8 mouse cellular contexts compared by ENCODE assay signal in genomic region chr10:78575105-78575632, GRCm38 (mm10). TPM values are rescaled to one million over a fixed set of nuclear protein-coding genes. Genes with fewer than 3 reads are reported as not detected.
DNase-seq lines count a peak whose midpoint lies in the region; ATAC-seq lines count a peak whose summit lies in the region.

No protein-coding gene starts in this region.

- H3K4me1 ChIP-seq in neural tube, embryonic 11.5 days (ENCODE audit: control insufficient read depth, insufficient read depth, low read length): 0 out of 2 replicates have a peak, but pooled peaks cover 4% of the 10 kb centered on the region
- H3K4me1 ChIP-seq in limb, embryonic 15.5 days: peaks cover 17% of the 10 kb centered on the region
- peaks cover 9% of the 10 kb centered on the region for H3K4me1 ChIP-seq in stomach, embryonic 15.5 days

- peak; percentile 33 for ATAC-seq in neural tube, embryonic 11.5 days (ENCODE audit: insufficient read depth, low FRiP score, low TSS enrichment)
- 0 out of 2 replicates have a peak, but pooled peaks have one; percentile 2 for ATAC-seq in erythroid progenitor cell, adult 5-6 weeks (replicated peaks; ENCODE audit: low FRiP score, poor library complexity, severe bottlenecking)
- no peak for ATAC-seq in limb, embryonic 15.5 days (ENCODE audit: insufficient number of reproducible peaks, low FRiP score, low TSS enrichment, low read depth)
- ATAC-seq in stomach, embryonic 15.5 days (ENCODE audit: insufficient read depth, low FRiP score, low read depth): peak; percentile 19

- no peaks in the 10 kb centered on the region for H3K27me3 ChIP-seq in neural tube, embryonic 11.5 days (ENCODE audit: control insufficient read depth, insufficient read depth, low read length)
- no peaks in the 10 kb centered on the region for H3K27me3 ChIP-seq in limb, embryonic 15.5 days
- no peaks in the 10 kb centered on the region for H3K27me3 ChIP-seq in stomach, embryonic 15.5 days (replicated peaks)

- no peaks in the 10 kb centered on the region for H3K36me3 ChIP-seq in neural tube, embryonic 11.5 days (ENCODE audit: control insufficient read depth, insufficient read depth, low read length)
- peaks cover 29% of the 10 kb centered on the region for H3K36me3 ChIP-seq in limb, embryonic 15.5 days
- 0 out of 2 replicates have a peak, but pooled peaks cover 13% of the 10 kb centered on the region for H3K36me3 ChIP-seq in stomach, embryonic 15.5 days

- DNase-seq in neural tube, embryonic 11.5 days (ENCODE audit: low spot score): no peak
- no peak for DNase-seq in neural tube, embryonic 10.5 days (ENCODE audit: extremely low spot score, low spot score)
- no peak for DNase-seq in spleen, adult 18-20 months
- DNase-seq in urinary bladder, postnatal 10 days (ENCODE audit: low spot score): no peak
- no peak for DNase-seq in ovary, postnatal 14 days (ENCODE audit: low spot score)

- WGBS in neural tube, embryonic 11.5 days: 15% methylated on average over 13 of the region's 13 CpGs
- 11% methylated on average over 13 of the region's 13 CpGs for WGBS in limb, embryonic 15.5 days
- WGBS in stomach, embryonic 15.5 days: 8% methylated on average over 13 of the region's 13 CpGs

- H3K9ac ChIP-seq in neural tube, embryonic 11.5 days (ENCODE audit: low read length): peak overlapping the region; percentile 58
- peak overlapping the region; percentile 35 for H3K9ac ChIP-seq in limb, embryonic 15.5 days
- peak overlapping the region; percentile 26 for H3K9ac ChIP-seq in stomach, embryonic 15.5 days

- peak overlapping the region; percentile 60 for H3K4me2 ChIP-seq in neural tube, embryonic 11.5 days (ENCODE audit: low read depth)
- peak overlapping the region; percentile 65 for H3K4me2 ChIP-seq in limb, embryonic 15.5 days
- peak overlapping the region; percentile 79 for H3K4me2 ChIP-seq in stomach, embryonic 15.5 days

- H3K4me3 ChIP-seq in neural tube, embryonic 11.5 days (ENCODE audit: low read depth, low read length): peak overlapping the region; percentile 54
- H3K4me3 ChIP-seq in limb, embryonic 15.5 days: peak overlapping the region; percentile 56
- H3K4me3 ChIP-seq in stomach, embryonic 15.5 days (replicated peaks): peak overlapping the region; percentile 61

- no peaks in the 10 kb centered on the region for H3K9me3 ChIP-seq in neural tube, embryonic 11.5 days (ENCODE audit: control insufficient read depth, low read length)
- H3K9me3 ChIP-seq in limb, embryonic 15.5 days: no peaks in the 10 kb centered on the region
- H3K9me3 ChIP-seq in stomach, embryonic 15.5 days: no peaks in the 10 kb centered on the region

- H3K27ac ChIP-seq in neural tube, embryonic 11.5 days (ENCODE audit: low read depth, low read length): no peak overlapping the region
- peak overlapping the region; percentile 97 for H3K27ac ChIP-seq in limb, embryonic 15.5 days
- peak overlapping the region; percentile 97 for H3K27ac ChIP-seq in stomach, embryonic 15.5 days

RNA-seq across cellular contexts. Expression of gene Ilvbl, which starts 1.0 kb away (rescaled TPM):
- 31.8 and 33.6 TPM in 2 replicates for polyA plus RNA-seq in neural tube, embryonic 11.5 days (2014; fragmentation: Nextera tagmentation; extraction: Ambion mirVana)
- total RNA-seq in erythroid progenitor cell, adult 5-6 weeks (2015; ENCODE audit: low replicate concordance): 7.2 and 17.2 TPM in 2 replicates
- total RNA-seq in erythroid progenitor cell, adult 5-6 weeks (2017; ENCODE audit: low replicate concordance): 1.9 and 2.3 TPM in 2 replicates
- 77.0 and 86.2 TPM in 2 replicates for polyA plus RNA-seq in limb, embryonic 15.5 days (2015; fragmentation: Nextera tagmentation; extraction: Ambion mirVana)
- 52.8 and 55.7 TPM in 2 replicates for polyA plus RNA-seq in stomach, embryonic 15.5 days (2015; fragmentation: Nextera tagmentation; extraction: Ambion mirVana)

RNA-seq across cellular contexts. Expression of gene Syde1, which starts 16.6 kb away (rescaled TPM):
- 13.9 and 14.0 TPM in 2 replicates for polyA plus RNA-seq in neural tube, embryonic 11.5 days (2014; fragmentation: Nextera tagmentation; extraction: Ambion mirVana)
- not detected in 2 replicates for total RNA-seq in erythroid progenitor cell, adult 5-6 weeks (2015; ENCODE audit: low replicate concordance)
- total RNA-seq in erythroid progenitor cell, adult 5-6 weeks (2017; ENCODE audit: low replicate concordance): 0.45 TPM in 1 of 2 replicates, not detected in the other
- 20.2 and 20.3 TPM in 2 replicates for polyA plus RNA-seq in limb, embryonic 15.5 days (2015; fragmentation: Nextera tagmentation; extraction: Ambion mirVana)
- 13.1 and 13.2 TPM in 2 replicates for polyA plus RNA-seq in stomach, embryonic 15.5 days (2015; fragmentation: Nextera tagmentation; extraction: Ambion mirVana)

RNA-seq across cellular contexts. Expression of gene Olfr1357, which starts 42.7 kb away (rescaled TPM):
- polyA plus RNA-seq in neural tube, embryonic 11.5 days (2014; fragmentation: Nextera tagmentation; extraction: Ambion mirVana): not detected in 2 replicates
- not detected in 2 replicates for total RNA-seq in erythroid progenitor cell, adult 5-6 weeks (2015; ENCODE audit: low replicate concordance)
- not detected in 2 replicates for total RNA-seq in erythroid progenitor cell, adult 5-6 weeks (2017; ENCODE audit: low replicate concordance)
- not detected in 2 replicates for polyA plus RNA-seq in limb, embryonic 15.5 days (2015; fragmentation: Nextera tagmentation; extraction: Ambion mirVana)
- not detected in 2 replicates for polyA plus RNA-seq in stomach, embryonic 15.5 days (2015; fragmentation: Nextera tagmentation; extraction: Ambion mirVana)

RNA-seq across cellular contexts. Expression of gene Olfr1358, which starts 57.9 kb away (rescaled TPM):
- polyA plus RNA-seq in neural tube, embryonic 11.5 days (2014; fragmentation: Nextera tagmentation; extraction: Ambion mirVana): not detected in 2 replicates
- not detected in 2 replicates for total RNA-seq in erythroid progenitor cell, adult 5-6 weeks (2015; ENCODE audit: low replicate concordance)
- total RNA-seq in erythroid progenitor cell, adult 5-6 weeks (2017; ENCODE audit: low replicate concordance): not detected in 2 replicates
- polyA plus RNA-seq in limb, embryonic 15.5 days (2015; fragmentation: Nextera tagmentation; extraction: Ambion mirVana): not detected in 2 replicates
- polyA plus RNA-seq in stomach, embryonic 15.5 days (2015; fragmentation: Nextera tagmentation; extraction: Ambion mirVana): not detected in 2 replicates
